Mouse (Mus musculus): Measurements from ENCODE around the gene Aldh16a1. TPM values are rescaled to one million over a fixed set of nuclear protein-coding genes. Genes with fewer than 3 reads are reported as not detected.

Gene Aldh16a1
- polyA plus RNA-seq, 1 experiment from 2014 or later = 30.3 TPM

- no peak for DNase-seq
- H3K36me3 ChIP-seq = peaks cover 10% of the 10 kb centered on the region; the same call in 1 of the 2 replicates
- H3K4me3 ChIP-seq (replicated peaks) = no peak overlapping the region
- H3K9ac ChIP-seq = no peak overlapping the region
- peaks cover 20% of the 10 kb centered on the region for H3K4me1 ChIP-seq (replicated peaks)
- ATAC-seq (ENCODE audit: low read depth) = no peak
- H3K9me3 ChIP-seq (replicated peaks) = peaks cover 14% of the 10 kb centered on the region
- H3K27me3 ChIP-seq = peaks cover 76% of the 10 kb centered on the region
- WGBS (ENCODE audit: insufficient replicate concordance) = 50% methylated on average over 5 of the region's 5 CpGs
- H3K4me2 ChIP-seq = no peak overlapping the region
- no peak overlapping the region for H3K27ac ChIP-seq
Measured at GRCm38 (mm10) chr7:45164833-45165232, 10.4 kb upstream of the Aldh16a1 start.

- peak within 1 kb of the TSS; percentile 53 for H3K9ac ChIP-seq
- DNase-seq (peak; percentile 40), ATAC-seq (ENCODE audit: low read depth) (peak; percentile 35; the same call in 1 of the 2 replicates)
- H3K4me2 ChIP-seq = peak within 1 kb of the TSS; percentile 72
- H3K4me1 ChIP-seq (replicated peaks) = peaks cover 20% of the 10 kb centered on the region
- WGBS (ENCODE audit: insufficient replicate concordance) = 2% methylated on average over 38 of the region's 41 CpGs
- H3K9me3 ChIP-seq (replicated peaks) = peaks cover 5% of the 10 kb centered on the region; the same call in 1 of the 2 replicates
- peaks cover 19% of the 10 kb centered on the region; the same call in 1 of the 2 replicates for H3K36me3 ChIP-seq
- H3K27me3 ChIP-seq = peaks cover 67% of the 10 kb centered on the region
- peak within 1 kb of the TSS; percentile 59 for H3K4me3 ChIP-seq (replicated peaks)
- H3K27ac ChIP-seq = no peak within 1 kb of the TSS
Measured at GRCm38 (mm10) chr7:45163735-45164490, 9.5 kb upstream of the Aldh16a1 start, which contains the start of gene Slc17a7. TSS of gene Slc17a7 (plus strand) at chr7:45163949.

DNA sequence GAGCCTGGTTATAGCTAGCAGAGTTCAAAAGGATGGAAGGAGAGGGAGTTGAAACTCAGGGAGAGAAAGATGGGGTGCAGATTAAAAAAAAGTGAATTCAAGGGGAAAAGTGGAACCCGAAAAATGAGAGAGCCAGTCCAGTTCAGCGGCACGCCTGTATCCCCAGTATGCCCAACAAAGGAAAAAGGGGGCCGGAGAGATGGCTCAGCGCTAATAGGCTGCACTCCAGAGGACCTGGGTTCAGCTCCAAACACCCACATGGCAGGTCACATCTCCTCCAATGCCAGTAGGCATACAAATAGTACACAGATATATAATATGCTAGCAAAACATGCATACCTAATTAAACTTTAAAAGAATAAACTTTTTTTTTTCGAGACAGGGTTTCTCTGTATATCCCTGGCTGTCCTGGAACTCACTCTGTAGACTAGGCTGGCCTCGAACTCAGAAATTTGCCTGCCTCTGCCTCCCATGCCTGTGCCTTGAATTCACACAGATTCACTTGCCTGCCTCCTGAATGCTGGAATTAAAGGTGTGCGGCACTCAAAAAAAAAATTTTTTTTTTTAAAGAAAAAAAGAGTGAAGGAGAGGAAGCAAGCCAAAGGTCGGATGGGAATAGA, 8.7 kb upstream of the Aldh16a1 start:
- no peak overlapping the region for H3K27ac ChIP-seq
- 58% methylated on average over 9 of the region's 9 CpGs for WGBS (ENCODE audit: insufficient replicate concordance)
- ATAC-seq (ENCODE audit: low read depth) (no peak), DNase-seq (no peak)
- H3K4me3 ChIP-seq (replicated peaks) = no peak overlapping the region
- peaks cover 59% of the 10 kb centered on the region for H3K27me3 ChIP-seq
- peaks cover 19% of the 10 kb centered on the region; the same call in 1 of the 2 replicates for H3K36me3 ChIP-seq
- peaks cover 20% of the 10 kb centered on the region for H3K4me1 ChIP-seq (replicated peaks)
- H3K9me3 ChIP-seq (replicated peaks) = no peaks in the 10 kb centered on the region
- no peak overlapping the region for H3K4me2 ChIP-seq
- H3K9ac ChIP-seq = no peak overlapping the region

GRCm38 (mm10) chr7:45162551-45162950, 8.2 kb upstream of the Aldh16a1 start:
- Histone ChIP-seq H3K27me3 (peaks cover 53% of the 10 kb centered on the region), H3K4me3 (replicated peaks) (peak overlapping the region; percentile 42), H3K4me1 (replicated peaks) (peaks cover 20% of the 10 kb centered on the region), H3K9ac (peak overlapping the region; percentile 37; the same call in 1 of the 2 replicates), H3K4me2 (peak overlapping the region; percentile 74), H3K27ac (no peak overlapping the region), H3K9me3 (replicated peaks) (no peaks in the 10 kb centered on the region), H3K36me3 (peaks cover 19% of the 10 kb centered on the region; the same call in 1 of the 2 replicates)
- no peak for DNase-seq
- 21% methylated on average over 6 of the region's 6 CpGs for WGBS (ENCODE audit: insufficient replicate concordance)
- ATAC-seq (ENCODE audit: low read depth) = peak; percentile 18; the same call in 1 of the 2 replicates

DNA sequence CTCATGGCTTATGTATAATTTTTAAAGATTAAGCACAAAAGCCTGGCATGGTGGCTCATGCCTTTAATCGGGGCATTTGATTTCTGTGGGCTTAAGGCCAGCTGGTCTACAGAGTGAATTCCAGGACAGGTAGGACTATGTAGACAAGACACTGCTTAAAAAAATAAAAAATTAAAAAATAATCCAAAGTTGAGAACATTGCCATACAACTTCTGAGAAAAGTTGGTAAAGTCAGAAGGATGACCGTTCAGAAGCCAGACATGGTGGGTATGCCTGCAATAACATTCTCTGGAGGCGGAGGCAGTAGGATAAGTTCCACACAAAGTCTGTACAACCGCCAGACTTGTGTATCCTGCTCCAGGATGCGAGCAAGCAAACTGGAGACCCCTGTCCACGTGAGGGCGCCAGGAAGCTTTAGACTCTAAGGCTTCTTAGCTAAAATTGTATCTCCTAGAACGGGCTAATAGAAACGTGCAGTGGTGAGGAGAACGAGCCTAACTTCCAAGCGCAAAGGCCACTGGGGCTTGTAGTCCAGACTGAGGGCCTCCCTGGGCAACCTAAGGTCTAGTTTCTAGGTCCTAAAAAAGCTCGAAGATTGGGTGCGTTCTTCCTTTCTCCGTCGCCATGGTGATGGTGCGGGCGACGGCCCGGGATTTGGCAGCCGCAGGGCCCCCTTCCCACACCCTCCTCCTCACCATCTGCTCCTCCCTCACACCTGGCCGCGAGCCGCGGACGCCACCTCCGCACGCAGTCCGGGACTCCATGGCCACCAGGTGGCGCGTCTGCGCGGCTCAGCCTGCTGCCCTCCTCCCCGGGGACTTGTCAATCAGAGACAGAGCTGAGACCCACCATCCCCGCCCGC, 7.5 kb upstream of the Aldh16a1 start:
- H3K4me2 ChIP-seq = peak overlapping the region; percentile 74
- peak; percentile 73 for ATAC-seq (ENCODE audit: low read depth)
- H3K27ac ChIP-seq = no peak overlapping the region
- DNase-seq = peak; percentile 72
- H3K4me1 ChIP-seq (replicated peaks) = peaks cover 20% of the 10 kb centered on the region
- no peaks in the 10 kb centered on the region for H3K9me3 ChIP-seq (replicated peaks)
- H3K36me3 ChIP-seq = peaks cover 22% of the 10 kb centered on the region
- 4% methylated on average over 35 of the region's 35 CpGs for WGBS (ENCODE audit: insufficient replicate concordance)
- peak overlapping the region; percentile 37; the same call in 1 of the 2 replicates for H3K9ac ChIP-seq
- peak overlapping the region; percentile 42 for H3K4me3 ChIP-seq (replicated peaks)
- H3K27me3 ChIP-seq = peaks cover 46% of the 10 kb centered on the region

DNA sequence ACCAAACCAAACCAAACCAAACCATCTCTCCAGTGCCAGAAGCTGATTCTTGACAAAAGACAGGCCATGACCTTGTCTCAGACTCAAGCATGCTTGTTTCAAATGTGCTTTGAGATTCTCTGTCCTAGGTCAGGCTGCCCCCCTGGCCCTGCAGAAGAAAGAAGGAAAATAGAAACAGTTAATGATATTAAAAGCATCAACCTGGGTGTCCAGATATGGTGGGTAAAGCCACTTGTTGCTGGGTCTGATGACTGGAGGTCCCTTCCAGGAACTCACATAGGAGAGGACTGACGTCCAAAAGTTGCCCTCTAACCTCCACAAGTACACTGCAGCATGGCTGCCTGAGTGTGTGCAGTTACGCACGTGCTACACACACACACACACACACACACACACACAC, 6.5 kb upstream of the Aldh16a1 start:
- Histone ChIP-seq H3K9me3 (replicated peaks) (no peaks in the 10 kb centered on the region), H3K4me1 (replicated peaks) (peaks cover 20% of the 10 kb centered on the region), H3K4me3 (replicated peaks) (no peak overlapping the region), H3K4me2 (no peak overlapping the region), H3K36me3 (peaks cover 25% of the 10 kb centered on the region), H3K9ac (no peak overlapping the region), H3K27ac (no peak overlapping the region), H3K27me3 (peaks cover 36% of the 10 kb centered on the region)
- 71% methylated on average over 3 of the region's 3 CpGs for WGBS (ENCODE audit: insufficient replicate concordance)
- no peak for DNase-seq
- no peak for ATAC-seq (ENCODE audit: low read depth)

- H3K9ac ChIP-seq = no peak overlapping the region
- DNase-seq (no peak), ATAC-seq (ENCODE audit: low read depth) (no peak)
- peaks cover 25% of the 10 kb centered on the region for H3K36me3 ChIP-seq
- H3K4me3 ChIP-seq (replicated peaks) = no peak overlapping the region
- H3K27ac ChIP-seq = no peak overlapping the region
- 85% methylated on average over 6 of the region's 6 CpGs for WGBS (ENCODE audit: insufficient replicate concordance)
- no peak overlapping the region for H3K4me2 ChIP-seq
- peaks cover 24% of the 10 kb centered on the region for H3K4me1 ChIP-seq (replicated peaks)
- H3K27me3 ChIP-seq = peaks cover 31% of the 10 kb centered on the region
- no peaks in the 10 kb centered on the region for H3K9me3 ChIP-seq (replicated peaks)
Measured at GRCm38 (mm10) chr7:45160316-45160800, 6.0 kb upstream of the Aldh16a1 start.

- H3K27me3 ChIP-seq = peaks cover 18% of the 10 kb centered on the region
- 82% methylated on average over 6 of the region's 6 CpGs for WGBS (ENCODE audit: insufficient replicate concordance)
- peaks cover 29% of the 10 kb centered on the region for H3K4me1 ChIP-seq (replicated peaks)
Measured at GRCm38 (mm10) chr7:45158991-45159390, 4.6 kb upstream of the Aldh16a1 start.

GRCm38 (mm10) chr7:45157459-45157858, 3.1 kb upstream of the Aldh16a1 start:
- no peak overlapping the region for H3K4me2 ChIP-seq
- WGBS (ENCODE audit: insufficient replicate concordance) = 84% methylated on average over 14 of the region's 14 CpGs
- peaks cover 28% of the 10 kb centered on the region for H3K4me1 ChIP-seq (replicated peaks)
- H3K36me3 ChIP-seq = peaks cover 25% of the 10 kb centered on the region
- H3K9me3 ChIP-seq (replicated peaks) = no peaks in the 10 kb centered on the region
- H3K27me3 ChIP-seq = peaks cover 2% of the 10 kb centered on the region
- no peak overlapping the region for H3K27ac ChIP-seq
- no peak overlapping the region for H3K9ac ChIP-seq
- H3K4me3 ChIP-seq (replicated peaks) = no peak overlapping the region
- ATAC-seq (ENCODE audit: low read depth) = no peak
- no peak for DNase-seq

More at GRCm38 (mm10) chr7:45158991-45159390, 4.6 kb upstream of the Aldh16a1 start:
- no peak overlapping the region for H3K4me2 ChIP-seq
- ATAC-seq (ENCODE audit: low read depth) (no peak), DNase-seq (no peak)
- H3K9ac ChIP-seq = no peak overlapping the region
- H3K27ac ChIP-seq = no peak overlapping the region
- H3K4me3 ChIP-seq (replicated peaks) = no peak overlapping the region
- H3K36me3 ChIP-seq = peaks cover 25% of the 10 kb centered on the region
- no peaks in the 10 kb centered on the region for H3K9me3 ChIP-seq (replicated peaks)

- H3K4me2 ChIP-seq = no peak overlapping the region
- H3K27ac ChIP-seq = no peak overlapping the region
- 83% methylated on average over 15 of the region's 15 CpGs for WGBS (ENCODE audit: insufficient replicate concordance)
- DNase-seq (no peak), ATAC-seq (ENCODE audit: low read depth) (no peak)
- no peaks in the 10 kb centered on the region for H3K9me3 ChIP-seq (replicated peaks)
- no peaks in the 10 kb centered on the region for H3K27me3 ChIP-seq
- no peak overlapping the region for H3K4me3 ChIP-seq (replicated peaks)
- peaks cover 22% of the 10 kb centered on the region for H3K4me1 ChIP-seq (replicated peaks)
- H3K36me3 ChIP-seq = peaks cover 25% of the 10 kb centered on the region
- no peak overlapping the region for H3K9ac ChIP-seq
Measured at GRCm38 (mm10) chr7:45156206-45156605, 1.8 kb upstream of the Aldh16a1 start.
